Mouse (Mus musculus): ENCODE results near the gene Zscan2. TPM values are rescaled to one million over a fixed set of nuclear protein-coding genes. Genes with fewer than 3 reads are reported as not detected.
A peak's percentile ranks its signal among the peaks of the same experiment; 100 is the strongest.

Zscan2 gene
- polyA plus RNA-seq, 1 experiment from 2014 or later, result 1.4 TPM

- Histone ChIP-seq H3K4me1 (ENCODE audit: control insufficient read depth, insufficient read depth, low read length) (0 out of 2 replicates have a peak, but pooled peaks cover 2% of the 10 kb centered on the region), H3K27me3 (replicated peaks; ENCODE audit: control insufficient read depth, insufficient read depth, low read length) (no peaks in the 10 kb centered on the region), H3K4me3 (ENCODE audit: low read length) (no peak overlapping the region), H3K4me2 (ENCODE audit: low read depth, low read length) (no peak overlapping the region), H3K9me3 (ENCODE audit: control insufficient read depth, low read length) (no peaks in the 10 kb centered on the region), H3K27ac (ENCODE audit: low read length) (0 out of 2 replicates have a peak overlapping the region, but pooled peaks have one; percentile 30), H3K9ac (ENCODE audit: low read depth, low read length) (no peak overlapping the region), H3K36me3 (ENCODE audit: control insufficient read depth, insufficient read depth, low read length) (peaks cover 7% of the 10 kb centered on the region)
- WGBS, result 44% methylated on average over 9 of the region's 9 CpGs
- peak; percentile 72 for ATAC-seq
Measured at GRCm38 (mm10) chr7:80889021-80889511, 28.3 kb downstream of the Zscan2 start.

GRCm38 (mm10) chr7:80889841-80890241 is 29.1 kb downstream of the Zscan2 start:
- Histone ChIP-seq H3K9me3 (ENCODE audit: control insufficient read depth, low read length) (no peaks in the 10 kb centered on the region), H3K36me3 (ENCODE audit: control insufficient read depth, insufficient read depth, low read length) (peaks cover 8% of the 10 kb centered on the region), H3K4me2 (ENCODE audit: low read depth, low read length) (no peak overlapping the region), H3K27ac (ENCODE audit: low read length) (0 out of 2 replicates have a peak overlapping the region, but pooled peaks have one; percentile 42), H3K9ac (ENCODE audit: low read depth, low read length) (no peak overlapping the region), H3K4me1 (ENCODE audit: control insufficient read depth, insufficient read depth, low read length) (0 out of 2 replicates have a peak, but pooled peaks cover 2% of the 10 kb centered on the region), H3K27me3 (replicated peaks; ENCODE audit: control insufficient read depth, insufficient read depth, low read length) (no peaks in the 10 kb centered on the region), H3K4me3 (ENCODE audit: low read length) (no peak overlapping the region)
- 70% methylated on average over 13 of the region's 13 CpGs for WGBS
- ATAC-seq, result no peak

- no peak overlapping the region for H3K27ac ChIP-seq (ENCODE audit: low read length)
Measured at GRCm38 (mm10) chr7:80893086-80893752, 32.5 kb downstream of the Zscan2 start.

DNA sequence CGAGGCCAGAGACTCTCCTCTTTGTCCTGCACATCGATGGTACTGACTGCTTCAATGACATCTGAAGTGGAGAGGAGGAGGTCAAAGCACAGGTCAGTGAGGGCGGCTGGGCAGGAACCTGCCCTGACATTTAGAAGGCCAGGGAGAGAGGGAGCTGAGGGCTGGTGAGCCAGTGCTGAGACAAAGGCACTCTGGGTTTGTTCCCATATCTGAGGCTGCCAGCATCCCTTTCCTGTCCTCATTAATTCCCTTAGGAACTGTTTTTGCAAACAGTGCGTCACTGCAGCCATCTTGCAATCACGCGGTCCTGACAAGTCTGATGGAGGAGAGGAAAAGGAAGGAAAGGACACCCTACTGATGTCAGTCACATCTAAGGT is 33.0 kb downstream of the Zscan2 start:
- ATAC-seq, result no peak
- Histone ChIP-seq H3K4me1 (ENCODE audit: control insufficient read depth, insufficient read depth, low read length) (0 out of 2 replicates have a peak, but pooled peaks cover 2% of the 10 kb centered on the region), H3K4me3 (ENCODE audit: low read length) (no peak overlapping the region), H3K36me3 (ENCODE audit: control insufficient read depth, insufficient read depth, low read length) (peaks cover 19% of the 10 kb centered on the region), H3K27me3 (replicated peaks; ENCODE audit: control insufficient read depth, insufficient read depth, low read length) (no peaks in the 10 kb centered on the region), H3K4me2 (ENCODE audit: low read depth, low read length) (no peak overlapping the region), H3K9me3 (ENCODE audit: control insufficient read depth, low read length) (no peaks in the 10 kb centered on the region), H3K27ac (ENCODE audit: low read length) (no peak overlapping the region), H3K9ac (ENCODE audit: low read depth, low read length) (no peak overlapping the region)
- WGBS, result 82% methylated on average over 6 of the region's 6 CpGs

More at GRCm38 (mm10) chr7:80893086-80893752, 32.5 kb downstream of the Zscan2 start:
- Histone ChIP-seq H3K4me1 (ENCODE audit: control insufficient read depth, insufficient read depth, low read length) (0 out of 2 replicates have a peak, but pooled peaks cover 2% of the 10 kb centered on the region), H3K9me3 (ENCODE audit: control insufficient read depth, low read length) (no peaks in the 10 kb centered on the region), H3K9ac (ENCODE audit: low read depth, low read length) (no peak overlapping the region), H3K36me3 (ENCODE audit: control insufficient read depth, insufficient read depth, low read length) (peaks cover 19% of the 10 kb centered on the region), H3K4me3 (ENCODE audit: low read length) (no peak overlapping the region), H3K27me3 (replicated peaks; ENCODE audit: control insufficient read depth, insufficient read depth, low read length) (no peaks in the 10 kb centered on the region), H3K4me2 (ENCODE audit: low read depth, low read length) (no peak overlapping the region)
- 92% methylated on average over 15 of the region's 15 CpGs for WGBS
- no peak for ATAC-seq

- Histone ChIP-seq H3K27me3 (replicated peaks; ENCODE audit: control insufficient read depth, insufficient read depth, low read length) (no peaks in the 10 kb centered on the region), H3K9me3 (ENCODE audit: control insufficient read depth, low read length) (no peaks in the 10 kb centered on the region), H3K9ac (ENCODE audit: low read depth, low read length) (no peak overlapping the region), H3K36me3 (ENCODE audit: control insufficient read depth, insufficient read depth, low read length) (peaks cover 19% of the 10 kb centered on the region), H3K4me1 (ENCODE audit: control insufficient read depth, insufficient read depth, low read length) (0 out of 2 replicates have a peak, but pooled peaks cover 1% of the 10 kb centered on the region), H3K27ac (ENCODE audit: low read length) (no peak overlapping the region), H3K4me3 (ENCODE audit: low read length) (no peak overlapping the region), H3K4me2 (ENCODE audit: low read depth, low read length) (no peak overlapping the region)
- no peak for ATAC-seq
- 86% methylated on average over 7 of the region's 7 CpGs for WGBS
Measured at GRCm38 (mm10) chr7:80894196-80894595, 33.5 kb downstream of the Zscan2 start.

DNA sequence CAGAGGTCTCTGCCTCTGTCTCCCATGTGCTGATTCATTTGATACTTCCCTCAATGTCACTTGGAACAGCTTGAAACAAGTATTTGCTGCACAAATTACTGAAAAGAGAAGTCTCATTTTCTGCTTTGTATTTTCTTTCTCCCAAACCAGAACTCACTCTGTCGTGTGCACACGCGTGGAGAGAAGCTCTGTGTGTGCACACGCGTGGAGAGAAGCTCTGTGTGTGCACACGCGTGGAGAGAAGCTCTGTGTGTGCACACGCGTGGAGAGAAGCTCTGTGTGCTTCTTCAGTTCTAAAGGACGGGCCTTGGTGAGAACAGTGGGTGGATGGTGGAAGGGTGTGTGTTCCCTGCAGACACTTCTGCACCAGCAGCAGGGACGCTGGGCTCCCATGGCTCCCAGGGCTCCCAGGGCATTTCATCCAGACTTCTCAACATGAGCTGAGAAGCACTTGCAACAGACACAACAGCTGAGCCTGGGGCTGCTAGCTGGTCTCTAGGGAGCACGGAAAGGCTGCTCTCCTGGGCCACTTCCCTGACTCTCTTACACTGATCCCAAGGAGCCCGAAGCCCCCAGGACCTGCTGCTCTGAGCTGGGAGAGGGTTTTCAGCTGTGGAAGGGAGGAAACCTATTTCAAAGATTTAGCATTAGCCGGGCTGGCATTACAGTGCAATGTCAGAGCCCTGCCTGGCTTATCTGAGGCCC is 34.2 kb downstream of the Zscan2 start:
- 93% methylated on average over 14 of the region's 14 CpGs for WGBS
- H3K27ac ChIP-seq (ENCODE audit: low read length), result no peak overlapping the region
- ATAC-seq, result no peak
- no peak overlapping the region for H3K4me3 ChIP-seq (ENCODE audit: low read length)
- H3K9me3 ChIP-seq (ENCODE audit: control insufficient read depth, low read length), result no peaks in the 10 kb centered on the region
- no peak overlapping the region for H3K9ac ChIP-seq (ENCODE audit: low read depth, low read length)
- no peaks in the 10 kb centered on the region for H3K4me1 ChIP-seq (ENCODE audit: control insufficient read depth, insufficient read depth, low read length)
- H3K4me2 ChIP-seq (ENCODE audit: low read depth, low read length), result no peak overlapping the region
- H3K36me3 ChIP-seq (ENCODE audit: control insufficient read depth, insufficient read depth, low read length), result peaks cover 19% of the 10 kb centered on the region
- no peaks in the 10 kb centered on the region for H3K27me3 ChIP-seq (replicated peaks; ENCODE audit: control insufficient read depth, insufficient read depth, low read length)

DNA sequence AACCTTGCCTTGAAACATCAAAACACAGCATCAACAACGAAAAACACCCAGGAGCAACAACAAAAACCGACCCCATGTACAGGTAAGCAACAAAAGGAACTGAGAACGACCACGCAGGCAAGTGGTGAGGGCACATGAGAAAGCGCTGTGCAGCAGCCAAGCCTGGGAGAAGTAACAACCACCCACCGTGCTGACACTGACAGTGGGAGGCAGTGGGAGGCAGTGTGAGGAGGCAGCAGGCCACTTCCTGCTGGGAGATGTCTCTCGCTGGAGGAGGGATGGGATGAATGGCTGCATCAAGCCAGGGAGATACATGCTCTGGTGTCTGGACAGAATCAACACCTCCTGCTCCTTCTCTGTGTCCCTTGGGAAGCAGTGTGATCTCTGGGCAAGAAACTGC is 36.4 kb downstream of the Zscan2 start:
- ATAC-seq, result no peak
- Histone ChIP-seq H3K36me3 (ENCODE audit: control insufficient read depth, insufficient read depth, low read length) (peaks cover 19% of the 10 kb centered on the region), H3K9ac (ENCODE audit: low read depth, low read length) (no peak overlapping the region)

DNA sequence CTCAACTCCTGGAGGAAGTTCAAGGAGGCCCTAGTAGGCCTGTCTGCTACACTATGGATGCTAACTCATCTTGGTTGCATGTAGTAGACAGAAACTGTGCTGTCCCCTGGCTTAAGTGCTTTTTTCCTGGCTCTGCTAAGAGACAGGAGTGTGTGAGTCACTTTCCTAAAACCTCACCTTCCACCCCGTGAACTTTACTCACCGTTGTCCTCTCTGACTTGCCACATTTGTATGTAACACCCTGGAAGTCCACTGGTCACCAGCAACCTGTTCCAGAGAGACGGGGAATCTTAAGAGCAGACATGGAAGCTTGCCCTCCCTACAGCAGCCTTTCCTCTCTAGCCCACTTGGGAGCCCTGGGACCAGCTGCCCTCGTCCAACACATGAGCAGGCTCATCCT is 37.0 kb downstream of the Zscan2 start:
- no peak overlapping the region for H3K4me3 ChIP-seq (ENCODE audit: low read length)
- no peak for ATAC-seq
- no peak overlapping the region for H3K4me2 ChIP-seq (ENCODE audit: low read depth, low read length)
- no peaks in the 10 kb centered on the region for H3K9me3 ChIP-seq (ENCODE audit: control insufficient read depth, low read length)
- H3K27ac ChIP-seq (ENCODE audit: low read length), result no peak overlapping the region
- no peak overlapping the region for H3K9ac ChIP-seq (ENCODE audit: low read depth, low read length)
- peaks cover 3% of the 10 kb centered on the region for H3K4me1 ChIP-seq (ENCODE audit: control insufficient read depth, insufficient read depth, low read length)
- WGBS, result 92% methylated on average over 4 of the region's 4 CpGs
- no peaks in the 10 kb centered on the region for H3K27me3 ChIP-seq (replicated peaks; ENCODE audit: control insufficient read depth, insufficient read depth, low read length)
- peaks cover 16% of the 10 kb centered on the region for H3K36me3 ChIP-seq (ENCODE audit: control insufficient read depth, insufficient read depth, low read length)

More for the DNA sequence above, 36.4 kb downstream of the Zscan2 start:
- Histone ChIP-seq H3K9me3 (ENCODE audit: control insufficient read depth, low read length) (no peaks in the 10 kb centered on the region), H3K27ac (ENCODE audit: low read length) (no peak overlapping the region), H3K4me1 (ENCODE audit: control insufficient read depth, insufficient read depth, low read length) (peaks cover 3% of the 10 kb centered on the region), H3K4me2 (ENCODE audit: low read depth, low read length) (no peak overlapping the region), H3K27me3 (replicated peaks; ENCODE audit: control insufficient read depth, insufficient read depth, low read length) (no peaks in the 10 kb centered on the region), H3K4me3 (ENCODE audit: low read length) (no peak overlapping the region)
- WGBS, result 89% methylated on average over 7 of the region's 7 CpGs

DNA sequence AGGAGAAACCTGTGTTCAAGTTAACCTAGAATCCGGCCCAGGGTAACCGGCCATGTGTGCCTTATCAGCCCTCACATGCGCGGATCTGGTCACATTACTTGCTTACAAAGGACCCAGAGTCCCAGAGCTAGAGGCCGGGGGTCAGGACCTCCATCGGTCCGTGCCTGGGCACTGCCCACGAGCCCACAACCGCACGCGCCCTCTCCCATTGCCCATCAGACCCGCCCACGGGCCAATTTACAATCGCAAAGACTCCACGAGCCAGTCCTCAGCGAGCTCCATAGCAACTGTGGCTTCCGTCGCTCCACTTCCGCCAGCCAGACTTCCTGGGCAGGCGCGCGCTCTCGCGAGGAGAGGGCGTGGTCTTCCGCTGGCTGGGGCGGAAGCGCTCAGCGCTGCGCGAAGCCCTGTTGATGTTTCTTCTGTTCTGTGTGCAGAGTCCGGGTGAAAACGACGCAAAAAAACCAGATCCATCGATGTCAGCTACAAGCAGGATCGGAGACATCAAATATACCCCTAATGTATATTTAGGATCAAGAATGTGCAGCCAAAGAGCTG is 40.3 kb downstream of the Zscan2 start, which contains the start of gene Wdr73:
TSS of gene Wdr73 (minus strand) at position 326 of the 558 bp plus-strand sequence.
- Histone ChIP-seq H3K9me3 (ENCODE audit: control insufficient read depth, low read length) (no peaks in the 10 kb centered on the region), H3K4me3 (ENCODE audit: low read length) (peak within 1 kb of the TSS; percentile 80), H3K9ac (ENCODE audit: low read depth, low read length) (peak within 1 kb of the TSS; percentile 76), H3K27ac (ENCODE audit: low read length) (peak within 1 kb of the TSS; percentile 81), H3K4me2 (ENCODE audit: low read depth, low read length) (peak within 1 kb of the TSS; percentile 85), H3K27me3 (replicated peaks; ENCODE audit: control insufficient read depth, insufficient read depth, low read length) (no peaks in the 10 kb centered on the region), H3K36me3 (ENCODE audit: control insufficient read depth, insufficient read depth, low read length) (peaks cover 7% of the 10 kb centered on the region; the same call in 1 of the 2 replicates), H3K4me1 (ENCODE audit: control insufficient read depth, insufficient read depth, low read length) (peaks cover 10% of the 10 kb centered on the region)
- peak; percentile 97 for ATAC-seq
- under 1% methylated on average over 36 of the region's 36 CpGs for WGBS
